ENCODE assay signal across 10 mouse cellular contexts in the genomic region with DNA sequence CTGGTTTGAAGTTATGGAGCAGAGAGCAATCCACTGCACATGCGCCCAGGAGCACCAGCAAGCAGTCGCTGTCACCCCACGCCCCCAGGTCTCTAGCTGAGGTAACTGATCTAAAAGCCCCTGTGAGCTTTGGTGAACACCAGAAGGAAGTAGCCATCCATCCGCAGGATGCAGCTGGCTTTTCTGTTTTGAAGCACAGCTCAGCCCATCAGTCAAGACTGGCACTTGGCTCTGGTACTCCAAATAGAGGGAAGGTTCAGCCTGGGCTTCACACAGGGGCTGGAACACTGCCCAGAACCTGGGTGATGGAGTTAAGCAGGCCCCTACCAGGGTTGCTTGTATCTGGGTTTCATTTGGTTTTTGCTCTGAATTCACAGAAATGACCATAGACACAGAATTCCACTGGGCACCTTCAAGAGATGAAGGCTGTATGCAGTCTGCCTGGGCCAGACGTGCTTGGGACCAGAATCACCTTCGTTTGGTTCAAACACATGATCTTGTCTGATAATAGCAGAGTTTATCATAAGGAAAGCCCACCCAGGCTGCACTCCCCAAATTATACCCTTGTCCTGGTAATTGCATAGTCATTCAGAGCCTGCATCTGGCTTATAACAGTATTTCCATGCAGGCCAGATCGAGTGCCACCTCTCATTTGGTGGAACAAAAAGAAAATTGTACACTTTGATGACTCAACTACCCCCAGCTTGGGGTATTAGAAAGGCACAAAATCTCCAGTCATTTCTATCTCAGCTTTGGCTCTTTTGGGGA. TPM values are rescaled to one million over a fixed set of nuclear protein-coding genes. Genes with fewer than 3 reads are reported as not detected.
DNase-seq lines count a peak whose midpoint lies in the region; ATAC-seq lines count a peak whose summit lies in the region.
"Had no signal": no experiment of that assay in that cellular context is flagged by ENCODE, and none has a peak within 500 bp of the region (broad histone marks: within the 10 kb centered on the region; RNA-seq: fewer than 3 reads in every experiment).

No protein-coding gene starts in this region.

- WGBS in hindbrain, embryonic 14.5 days, result 76% methylated on average over 7 of the region's 7 CpGs
- WGBS in hindbrain, embryonic 12.5 days, result 81% methylated on average over 7 of the region's 7 CpGs
- WGBS in lung, embryonic 15.5 days, result 41% methylated on average over 7 of the region's 7 CpGs

- peak; percentile 54; the same call in 1 of the 2 replicates for ATAC-seq in hindbrain, embryonic 14.5 days (ENCODE audit: low FRiP score)
- no peak for ATAC-seq in hindbrain, embryonic 12.5 days (ENCODE audit: low FRiP score)
- peak; percentile 65 for ATAC-seq in lung, embryonic 15.5 days (ENCODE audit: borderline replicate concordance, extremely low read depth, low FRiP score, low TSS enrichment)

- no peak overlapping the region for H3K4me3 ChIP-seq in hindbrain, embryonic 14.5 days (replicated peaks; ENCODE audit: low read length)
- no peak overlapping the region for H3K4me3 ChIP-seq in hindbrain, embryonic 12.5 days
- H3K4me3 ChIP-seq in lung, embryonic 15.5 days, result no peak overlapping the region
- H3K4me3 ChIP-seq: neural tube, embryonic 13.5 days had no signal

- 0 out of 2 replicates have a peak, but pooled peaks cover 3% of the 10 kb centered on the region for H3K4me1 ChIP-seq in hindbrain, embryonic 14.5 days (replicated peaks; ENCODE audit: control insufficient read depth, insufficient read depth, low read length)
- H3K4me1 ChIP-seq in hindbrain, embryonic 12.5 days, result peaks cover 7% of the 10 kb centered on the region
- H3K4me1 ChIP-seq in lung, embryonic 15.5 days, result peaks cover 51% of the 10 kb centered on the region

- no peak overlapping the region for H3K27ac ChIP-seq in hindbrain, embryonic 14.5 days
- H3K27ac ChIP-seq in hindbrain, embryonic 12.5 days, result no peak overlapping the region
- peak overlapping the region; percentile 21; the same call in 1 of the 2 replicates for H3K27ac ChIP-seq in lung, embryonic 15.5 days
- H3K27ac ChIP-seq: neural tube, embryonic 13.5 days had no signal

- DNase-seq in hindbrain, embryonic 14.5 days (ENCODE audit: low spot score), result peak; percentile 66
- no peak for DNase-seq in lung, adult 18-20 months
- peak; percentile 46 to 71 for DNase-seq in adrenal gland, postnatal 36 days
- peak; percentile 37 for DNase-seq in lung, postnatal 36 days
- no peak for DNase-seq in retina, embryonic 14.5 days (ENCODE audit: low spot score)
- no peak for DNase-seq in gastrocnemius, postnatal 4 days (ENCODE audit: low spot score in 2 of 2)
- DNase-seq: thymus, postnatal 14 days had no signal

- no peak overlapping the region for H3K4me2 ChIP-seq in hindbrain, embryonic 14.5 days (replicated peaks)
- no peak overlapping the region for H3K4me2 ChIP-seq in hindbrain, embryonic 12.5 days (replicated peaks)
- H3K4me2 ChIP-seq in lung, embryonic 15.5 days, result no peak overlapping the region
- H3K4me2 ChIP-seq: neural tube, embryonic 13.5 days had no signal

- H3K36me3 ChIP-seq in hindbrain, embryonic 14.5 days (replicated peaks; ENCODE audit: control insufficient read depth, insufficient read depth), result no peaks in the 10 kb centered on the region
- no peaks in the 10 kb centered on the region for H3K36me3 ChIP-seq in hindbrain, embryonic 12.5 days
- no peaks in the 10 kb centered on the region for H3K36me3 ChIP-seq in lung, embryonic 15.5 days
- H3K36me3 ChIP-seq: neural tube, embryonic 13.5 days had no signal

- H3K27me3 ChIP-seq in hindbrain, embryonic 14.5 days (ENCODE audit: control insufficient read depth, insufficient read depth, low read length), result no peaks in the 10 kb centered on the region
- H3K27me3 ChIP-seq in hindbrain, embryonic 12.5 days, result no peaks in the 10 kb centered on the region
- no peaks in the 10 kb centered on the region for H3K27me3 ChIP-seq in lung, embryonic 15.5 days
- H3K27me3 ChIP-seq: neural tube, embryonic 13.5 days had no signal

- no peak overlapping the region for H3K9ac ChIP-seq in hindbrain, embryonic 14.5 days
- no peak overlapping the region for H3K9ac ChIP-seq in hindbrain, embryonic 12.5 days
- H3K9ac ChIP-seq in lung, embryonic 15.5 days, result no peak overlapping the region
- H3K9ac ChIP-seq: neural tube, embryonic 13.5 days had no signal

- H3K9me3 ChIP-seq in hindbrain, embryonic 14.5 days (ENCODE audit: control insufficient read depth, low read length), result no peaks in the 10 kb centered on the region
- H3K9me3 ChIP-seq in hindbrain, embryonic 12.5 days (replicated peaks), result no peaks in the 10 kb centered on the region
- no peaks in the 10 kb centered on the region for H3K9me3 ChIP-seq in lung, embryonic 15.5 days
- H3K9me3 ChIP-seq: neural tube, embryonic 13.5 days had no signal

RNA-seq across cellular contexts. Expression of a gene that starts 27.0 kb away (rescaled TPM):
- polyA plus RNA-seq in hindbrain, embryonic 14.5 days (2014; fragmentation: Nextera tagmentation; extraction: Ambion mirVana), result 113 and 131 TPM in 2 replicates
- 75.4 and 78.3 TPM in 2 replicates for polyA plus RNA-seq in hindbrain, embryonic 12.5 days (2016; fragmentation: Nextera tagmentation; extraction: Ambion mirVana)
- 49.4 and 52.1 TPM in 2 replicates for polyA plus RNA-seq in lung, embryonic 15.5 days (2015; fragmentation: Nextera tagmentation; extraction: Ambion mirVana)
- total RNA-seq in adrenal gland, postnatal 36 days (2021), result 100 to 1,000 TPM; 199 to 285 TPM
- 100 to 1,000 TPM; 111 to 115 TPM for total RNA-seq in gastrocnemius, postnatal 4 days (2021)

Comparison
In these comparisons a context has a peak if more than half of its experiments do, and no peak if none do; other contexts are left out.
1. DNase-seq: peak in hindbrain, embryonic 14.5 days (single experiment), adrenal gland, postnatal 36 days (2 of 2) and lung, postnatal 36 days (single experiment); none in lung, adult 18-20 months (0 of 2), retina, embryonic 14.5 days (single experiment) and gastrocnemius, postnatal 4 days (0 of 2).